Mouse (Mus musculus): Measurements from ENCODE around the gene Kif27. TPM values are rescaled to one million over a fixed set of nuclear protein-coding genes. Genes with fewer than 3 reads are reported as not detected.

Gene Kif27
- polyA plus RNA-seq, 1 experiment = 0.07 TPM

- H3K36me3 ChIP-seq (ENCODE audit: control insufficient read depth, insufficient read depth, low read length) = no peaks in the 10 kb centered on the region
- 71% methylated on average over 5 of the region's 5 CpGs for WGBS
Measured at GRCm38 (mm10) chr13:58292811-58293210, 66.1 kb downstream of the Kif27 start.

GRCm38 (mm10) chr13:58289308-58289707, 69.6 kb downstream of the Kif27 start:
- H3K4me1 ChIP-seq (replicated peaks; ENCODE audit: control insufficient read depth, insufficient read depth, low read length) = no peaks in the 10 kb centered on the region
- WGBS = 78% methylated on average over 1 of the region's 1 CpGs
- TF ChIP-seq POLR2A (IDR thresholded peaks at IDR 0.05; ENCODE audit: control insufficient read depth, extremely low read depth, insufficient read depth, low read length, poor library complexity) (no peak), CTCF (IDR thresholded peaks at IDR 0.05; ENCODE audit: borderline replicate concordance, control insufficient read depth, extremely low read depth, insufficient read depth, low read length, poor library complexity) (no peak)
- H3K36me3 ChIP-seq (ENCODE audit: control insufficient read depth, insufficient read depth, low read length) = no peaks in the 10 kb centered on the region
- H3K4me3 ChIP-seq (ENCODE audit: control insufficient read depth, insufficient read depth, low read length) = no peak overlapping the region
- no peaks in the 10 kb centered on the region; the same call in 1 of the 2 replicates for H3K27me3 ChIP-seq (ENCODE audit: control insufficient read depth, insufficient read depth, low read length)
- no peak for DNase-seq
- no peak overlapping the region for H3K27ac ChIP-seq (ENCODE audit: control insufficient read depth, insufficient read depth, low read length)

More at GRCm38 (mm10) chr13:58292811-58293210, 66.1 kb downstream of the Kif27 start:
- Histone ChIP-seq H3K4me3 (ENCODE audit: control insufficient read depth, insufficient read depth, low read length) (no peak overlapping the region), H3K4me1 (replicated peaks; ENCODE audit: control insufficient read depth, insufficient read depth, low read length) (no peaks in the 10 kb centered on the region), H3K27me3 (ENCODE audit: control insufficient read depth, insufficient read depth, low read length) (no peaks in the 10 kb centered on the region), H3K27ac (ENCODE audit: control insufficient read depth, insufficient read depth, low read length) (no peak overlapping the region)
- DNase-seq = no peak
- no peak for TF ChIP-seq CTCF (IDR thresholded peaks at IDR 0.05; ENCODE audit: borderline replicate concordance, control insufficient read depth, extremely low read depth, insufficient read depth, low read length, poor library complexity)

- H3K27ac ChIP-seq (ENCODE audit: control insufficient read depth, insufficient read depth, low read length) = no peak overlapping the region
- TF ChIP-seq CTCF (IDR thresholded peaks at IDR 0.05; ENCODE audit: borderline replicate concordance, control insufficient read depth, extremely low read depth, insufficient read depth, low read length, poor library complexity) (peak; percentile 97), POLR2A (IDR thresholded peaks at IDR 0.05; ENCODE audit: control insufficient read depth, extremely low read depth, insufficient read depth, low read length, poor library complexity) (no peak)
- 21% methylated on average over 13 of the region's 13 CpGs for WGBS
- no peaks in the 10 kb centered on the region for H3K4me1 ChIP-seq (replicated peaks; ENCODE audit: control insufficient read depth, insufficient read depth, low read length)
- no peaks in the 10 kb centered on the region; the same call in 1 of the 2 replicates for H3K27me3 ChIP-seq (ENCODE audit: control insufficient read depth, insufficient read depth, low read length)
- peak; percentile 74 for DNase-seq
- H3K36me3 ChIP-seq (ENCODE audit: control insufficient read depth, insufficient read depth, low read length) = no peaks in the 10 kb centered on the region
- no peak overlapping the region for H3K4me3 ChIP-seq (ENCODE audit: control insufficient read depth, insufficient read depth, low read length)
Measured at GRCm38 (mm10) chr13:58287822-58288221, 71.1 kb downstream of the Kif27 start.

- TF ChIP-seq CTCF (IDR thresholded peaks at IDR 0.05; ENCODE audit: borderline replicate concordance, control insufficient read depth, extremely low read depth, insufficient read depth, low read length, poor library complexity) (no peak), POLR2A (IDR thresholded peaks at IDR 0.05; ENCODE audit: control insufficient read depth, extremely low read depth, insufficient read depth, low read length, poor library complexity) (no peak)
- H3K27me3 ChIP-seq (ENCODE audit: control insufficient read depth, insufficient read depth, low read length) = no peaks in the 10 kb centered on the region; the same call in 1 of the 2 replicates
- H3K4me3 ChIP-seq (ENCODE audit: control insufficient read depth, insufficient read depth, low read length) = no peak overlapping the region
- 81% methylated on average over 4 of the region's 4 CpGs for WGBS
- no peak for DNase-seq
- no peaks in the 10 kb centered on the region for H3K4me1 ChIP-seq (replicated peaks; ENCODE audit: control insufficient read depth, insufficient read depth, low read length)
- no peaks in the 10 kb centered on the region for H3K36me3 ChIP-seq (ENCODE audit: control insufficient read depth, insufficient read depth, low read length)
- no peak overlapping the region for H3K27ac ChIP-seq (ENCODE audit: control insufficient read depth, insufficient read depth, low read length)
Measured at GRCm38 (mm10) chr13:58283466-58283865, 75.5 kb downstream of the Kif27 start.

- no peak for DNase-seq
- H3K27ac ChIP-seq (ENCODE audit: control insufficient read depth, insufficient read depth, low read length) = no peak overlapping the region
Measured at GRCm38 (mm10) chr13:58281936-58282335, 77.0 kb downstream of the Kif27 start.

GRCm38 (mm10) chr13:58280528-58280927, 78.4 kb downstream of the Kif27 start:
- Histone ChIP-seq H3K4me3 (ENCODE audit: control insufficient read depth, insufficient read depth, low read length) (no peak overlapping the region), H3K4me1 (replicated peaks; ENCODE audit: control insufficient read depth, insufficient read depth, low read length) (no peaks in the 10 kb centered on the region), H3K27ac (ENCODE audit: control insufficient read depth, insufficient read depth, low read length) (no peak overlapping the region), H3K36me3 (ENCODE audit: control insufficient read depth, insufficient read depth, low read length) (no peaks in the 10 kb centered on the region), H3K27me3 (ENCODE audit: control insufficient read depth, insufficient read depth, low read length) (peaks cover 8% of the 10 kb centered on the region; the same call in 1 of the 2 replicates)
- WGBS = 91% methylated on average over 3 of the region's 3 CpGs
- TF ChIP-seq POLR2A (IDR thresholded peaks at IDR 0.05; ENCODE audit: control insufficient read depth, extremely low read depth, insufficient read depth, low read length, poor library complexity) (no peak), CTCF (IDR thresholded peaks at IDR 0.05; ENCODE audit: borderline replicate concordance, control insufficient read depth, extremely low read depth, insufficient read depth, low read length, poor library complexity) (no peak)
- DNase-seq = no peak

More at GRCm38 (mm10) chr13:58281936-58282335, 77.0 kb downstream of the Kif27 start:
- Histone ChIP-seq H3K4me3 (ENCODE audit: control insufficient read depth, insufficient read depth, low read length) (no peak overlapping the region), H3K4me1 (replicated peaks; ENCODE audit: control insufficient read depth, insufficient read depth, low read length) (no peaks in the 10 kb centered on the region), H3K36me3 (ENCODE audit: control insufficient read depth, insufficient read depth, low read length) (no peaks in the 10 kb centered on the region), H3K27me3 (ENCODE audit: control insufficient read depth, insufficient read depth, low read length) (no peaks in the 10 kb centered on the region)
- WGBS = 71% methylated on average over 4 of the region's 4 CpGs
- no peak for TF ChIP-seq CTCF (IDR thresholded peaks at IDR 0.05; ENCODE audit: borderline replicate concordance, control insufficient read depth, extremely low read depth, insufficient read depth, low read length, poor library complexity)
- no peak for TF ChIP-seq POLR2A (IDR thresholded peaks at IDR 0.05; ENCODE audit: control insufficient read depth, extremely low read depth, insufficient read depth, low read length, poor library complexity)

- H3K27ac ChIP-seq (ENCODE audit: control insufficient read depth, insufficient read depth, low read length) = no peak overlapping the region
- H3K36me3 ChIP-seq (ENCODE audit: control insufficient read depth, insufficient read depth, low read length) = no peaks in the 10 kb centered on the region
- no peak for DNase-seq
- 89% methylated on average over 10 of the region's 10 CpGs for WGBS
- TF ChIP-seq POLR2A (IDR thresholded peaks at IDR 0.05; ENCODE audit: control insufficient read depth, extremely low read depth, insufficient read depth, low read length, poor library complexity) = no peak
- TF ChIP-seq CTCF (IDR thresholded peaks at IDR 0.05; ENCODE audit: borderline replicate concordance, control insufficient read depth, extremely low read depth, insufficient read depth, low read length, poor library complexity) = no peak
- no peak overlapping the region for H3K4me3 ChIP-seq (ENCODE audit: control insufficient read depth, insufficient read depth, low read length)
- H3K27me3 ChIP-seq (ENCODE audit: control insufficient read depth, insufficient read depth, low read length) = peaks cover 17% of the 10 kb centered on the region; the same call in 1 of the 2 replicates
- H3K4me1 ChIP-seq (replicated peaks; ENCODE audit: control insufficient read depth, insufficient read depth, low read length) = peaks cover 6% of the 10 kb centered on the region; the same call in 1 of the 2 replicates
Measured at GRCm38 (mm10) chr13:58276256-58276655, 82.7 kb downstream of the Kif27 start.

Data from thymus, adult 2 months (tissue).